Mouse (Mus musculus): ENCODE measurements around the gene Magi1. TPM values are rescaled to one million over a fixed set of nuclear protein-coding genes. Genes with fewer than 3 reads are reported as not detected.

Gene Magi1
- 5.1 TPM for polyA plus RNA-seq (2014; fragmentation: Illumina TruSeq; extraction: RNeasy Lipid Tissue Mini Kit (QIAGEN cat#74804); ENCODE audit: low read depth, low replicate concordance)

DNA sequence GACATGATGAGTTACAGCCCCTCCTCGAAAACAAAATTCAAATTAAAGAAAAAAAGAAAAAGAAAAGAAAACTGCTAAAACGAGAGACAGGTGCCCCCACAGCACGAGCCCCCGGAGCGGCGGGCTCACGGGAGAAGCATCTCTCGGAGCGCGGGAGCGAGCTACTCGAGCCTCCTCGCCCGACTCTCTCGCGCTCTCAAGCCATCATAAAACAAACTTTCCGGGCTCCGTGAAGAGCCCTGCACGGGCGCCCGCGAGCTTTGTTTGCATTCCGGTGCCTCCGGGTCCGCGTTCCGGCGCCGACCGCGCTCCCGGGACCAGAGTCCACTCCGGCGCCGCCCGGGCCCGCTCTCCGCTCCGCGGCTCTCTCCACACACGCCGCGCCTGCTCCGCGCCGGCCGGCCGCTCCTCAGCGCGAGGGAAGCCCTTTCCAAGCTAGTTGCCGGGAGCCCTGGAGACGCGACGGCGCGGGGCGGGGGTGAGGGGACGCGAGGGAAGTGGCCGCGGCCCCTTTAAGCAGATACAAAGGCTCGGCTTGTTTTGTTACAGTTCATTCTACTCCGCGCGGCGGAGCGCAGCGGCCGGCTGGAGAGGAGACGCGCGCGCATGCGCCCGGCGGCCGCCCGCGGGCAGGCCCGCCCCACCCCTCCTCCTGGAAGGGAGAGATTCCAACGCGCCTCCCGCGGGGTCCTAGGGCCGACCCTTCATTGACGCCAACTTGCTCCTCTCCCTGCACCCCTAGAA lies at the start of gene Magi1:
Gene Magi1 (minus strand): TSS at position 600 of the 744 bp plus-strand sequence.

Other genes starting within 250 kb of the Magi1 start
- 11.3 TPM for gene Slc25a26, start 216.4 kb upstream of the Magi1 start, polyA plus RNA-seq (2014; fragmentation: Illumina TruSeq; extraction: RNeasy Lipid Tissue Mini Kit (QIAGEN cat#74804); ENCODE audit: low read depth, low replicate concordance)